Mouse (Mus musculus) adrenal gland, postnatal 14 days (tissue): ENCODE results near the gene Gm9913. TPM values are rescaled to one million over a fixed set of nuclear protein-coding genes. Genes with fewer than 3 reads are reported as not detected.

Experiments used
- DNase-seq: peaks from one replicate; pipeline ENCODE4 v3.0.0; 2021; ENCODE audit warnings: mixed read lengths
- long read RNA-seq, 2 experiments: library from polyadenylated mRNA; stranded (forward); transcript quantifications; one replicate each; pipeline ENCODE4 v2.0.0; 2021
- total RNA-seq: library from RNA; stranded (reverse); gene quantifications from 2 replicates; pipeline ENCODE4 v1.2.3, GENCODE M21; 2021

The Gm9913 gene
- 0.11 TPM in 1 of 2 replicates, not detected in the other for total RNA-seq
- long read RNA-seq, experiment 1: 0 reads
- long read RNA-seq, experiment 2: 0 reads

DNA sequence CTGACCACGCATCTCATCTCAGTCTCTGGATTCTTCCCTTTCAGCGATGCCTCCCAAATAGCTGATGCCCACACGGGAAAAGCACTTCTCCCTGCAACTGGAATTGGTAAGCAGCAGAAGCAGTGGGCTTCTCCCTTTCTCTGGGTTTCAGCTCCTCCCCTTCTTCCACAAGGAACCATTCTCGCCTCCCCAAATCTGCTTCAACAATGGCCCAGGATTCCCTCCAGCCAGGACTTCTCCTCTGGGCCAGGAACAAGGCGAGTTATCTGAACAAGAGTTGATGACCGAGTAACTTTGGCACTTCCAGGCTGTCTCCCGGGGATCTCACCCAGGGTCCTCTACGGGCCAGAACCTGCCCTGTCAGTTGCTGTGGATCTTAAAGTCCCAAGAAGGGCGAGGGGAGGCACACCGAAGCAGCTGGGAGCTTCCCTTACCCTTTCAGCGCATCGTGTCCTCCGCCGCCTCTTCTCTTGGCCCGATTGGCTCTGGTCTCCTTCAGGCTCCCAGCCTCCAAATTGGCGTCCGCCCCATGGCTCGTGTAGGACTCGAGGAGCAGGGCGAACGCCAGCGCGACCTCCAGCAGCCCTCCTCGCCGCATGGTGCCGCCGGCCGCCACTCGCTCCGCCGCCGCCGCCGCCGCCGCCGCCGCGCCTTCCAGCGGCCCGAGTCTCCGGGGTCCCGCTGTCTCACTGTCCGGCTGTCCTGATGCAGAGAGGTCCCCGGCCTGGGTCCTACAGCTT, at the start of gene Gm9913:
Gene Gm9913, plus strand, starts transcription at position 84 of the 740 bp plus-strand sequence.
- DNase-seq: peak; percentile 71

DNA sequence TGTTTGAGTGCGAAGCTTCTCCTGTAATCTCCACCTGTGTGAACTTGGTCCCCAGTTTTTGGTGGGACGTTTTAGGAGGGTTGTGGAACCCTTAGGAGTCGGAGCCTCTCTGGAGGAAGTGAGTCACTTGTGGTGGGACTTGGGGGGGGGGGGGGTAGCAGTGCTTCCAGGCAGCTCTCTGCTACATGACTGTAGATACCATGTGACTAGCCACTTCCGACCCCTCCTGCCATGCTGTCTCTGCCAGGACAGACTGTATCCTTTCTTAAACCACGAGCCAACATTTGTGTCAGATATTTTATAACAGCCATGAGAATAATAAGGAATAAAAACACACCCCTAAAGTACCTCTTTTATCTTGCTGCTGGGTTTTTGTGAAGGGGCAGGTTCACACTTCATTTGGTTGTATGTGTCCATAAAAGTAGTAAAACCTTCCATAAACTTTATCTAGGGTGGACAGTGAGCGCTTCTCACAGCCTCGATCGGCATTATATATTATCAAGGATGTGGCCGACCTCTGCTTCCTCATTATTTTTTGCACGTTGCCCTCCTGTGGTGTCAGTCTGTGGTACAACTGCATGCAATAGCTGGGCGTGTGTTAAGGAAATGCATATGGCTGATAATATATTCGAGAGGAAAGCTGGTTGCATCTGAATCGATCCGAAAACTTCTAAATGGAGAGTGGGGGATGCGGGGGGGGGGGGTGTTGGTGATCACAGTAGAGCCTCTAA, 48.7 kb upstream of the Gm9913 start:
- DNase-seq: no peak

DNA sequence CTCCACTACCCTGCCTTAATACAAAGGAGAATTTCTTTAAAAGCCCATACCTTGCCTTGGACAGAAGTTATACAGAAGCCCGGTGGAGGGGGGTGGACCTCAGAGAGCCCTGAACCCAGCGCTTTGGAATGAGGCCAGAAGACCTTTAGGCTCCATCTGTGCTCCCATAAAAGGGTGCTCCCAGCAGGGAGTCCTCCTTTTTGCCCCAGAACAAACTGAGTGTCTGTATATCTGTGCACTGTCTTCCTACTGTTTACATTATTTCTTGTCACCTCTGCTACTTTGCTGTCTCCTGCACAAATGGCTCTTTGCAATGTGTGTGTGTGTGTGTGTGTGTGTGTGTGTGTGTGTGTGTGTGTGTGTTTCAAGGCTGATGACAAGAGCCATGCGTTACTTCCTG, 45.8 kb upstream of the Gm9913 start:
- DNase-seq: no peak

DNA sequence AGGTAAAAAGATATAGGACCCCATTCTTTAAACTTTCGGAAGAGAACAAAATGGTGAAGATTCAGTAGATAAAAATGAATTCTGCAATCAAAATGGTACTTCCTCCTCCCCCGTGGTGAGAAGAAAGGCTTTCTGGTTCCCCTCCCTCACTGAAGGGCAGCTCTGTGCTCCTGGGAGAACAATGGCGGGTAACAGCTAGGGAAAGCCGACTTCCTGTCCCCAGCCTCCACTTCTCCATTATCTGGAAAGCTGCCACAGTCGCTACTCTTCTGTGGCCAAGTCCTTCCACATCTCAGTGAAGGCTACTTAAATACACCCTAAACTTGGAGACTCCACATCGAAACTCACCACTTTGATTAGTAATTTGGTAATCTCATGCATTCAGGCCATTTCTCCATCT, 40.9 kb upstream of the Gm9913 start:
- DNase-seq: no peak

DNA sequence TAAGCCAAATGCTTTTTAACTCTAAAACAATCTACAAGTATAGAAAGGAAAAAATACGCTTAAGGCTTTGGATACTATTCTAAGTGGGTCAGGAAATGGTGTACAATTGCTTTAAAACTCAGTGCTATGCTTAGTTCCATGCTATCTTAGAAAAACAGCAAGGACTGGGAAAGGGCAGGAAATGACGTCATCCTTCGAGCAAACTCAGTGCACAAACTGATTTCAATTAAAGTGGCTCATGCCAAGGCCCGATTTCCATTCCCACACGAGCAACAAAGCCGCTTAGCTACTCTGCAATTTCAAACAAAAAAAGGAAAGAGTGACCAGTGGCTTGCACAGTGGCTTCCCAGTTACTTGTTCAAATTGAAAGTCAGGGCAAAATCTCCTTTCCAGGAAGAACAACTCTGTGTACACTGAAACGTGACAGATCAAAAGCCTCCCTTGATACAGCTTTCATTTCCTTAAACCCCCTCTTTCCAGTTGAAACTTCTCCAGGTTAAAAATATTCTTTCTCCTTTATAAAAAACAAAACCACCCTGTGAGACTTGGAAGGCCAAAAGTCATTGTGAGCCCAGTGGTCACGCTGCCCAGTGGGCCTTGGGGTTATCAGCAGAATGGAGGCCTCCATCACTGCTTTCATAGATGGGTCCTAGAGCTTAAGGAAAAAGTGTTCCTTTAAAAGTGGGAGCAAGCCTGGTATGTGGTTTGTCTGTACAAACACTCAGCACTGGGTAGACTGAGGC, 34.2 kb upstream of the Gm9913 start:
- DNase-seq: peak; percentile 46

DNA sequence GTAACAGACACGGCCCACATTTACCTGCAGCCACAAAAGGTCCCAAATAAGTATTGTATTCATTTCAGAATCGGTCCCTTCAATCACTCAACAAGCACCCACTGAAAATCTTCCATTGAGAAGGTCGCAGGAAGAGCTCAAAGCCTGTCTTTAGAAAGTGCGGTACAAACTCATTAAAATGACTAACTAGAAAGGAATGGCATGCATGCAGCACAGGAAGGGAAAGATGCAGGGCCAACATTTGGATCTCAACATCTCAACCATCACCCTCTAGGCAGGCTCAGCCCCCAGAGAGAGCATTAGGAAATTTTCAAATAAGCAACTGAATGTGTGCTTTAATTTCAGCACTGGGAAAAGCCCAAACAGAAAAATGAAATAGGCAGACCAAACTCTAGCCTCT, 33.2 kb upstream of the Gm9913 start:
- no peak for DNase-seq

DNA sequence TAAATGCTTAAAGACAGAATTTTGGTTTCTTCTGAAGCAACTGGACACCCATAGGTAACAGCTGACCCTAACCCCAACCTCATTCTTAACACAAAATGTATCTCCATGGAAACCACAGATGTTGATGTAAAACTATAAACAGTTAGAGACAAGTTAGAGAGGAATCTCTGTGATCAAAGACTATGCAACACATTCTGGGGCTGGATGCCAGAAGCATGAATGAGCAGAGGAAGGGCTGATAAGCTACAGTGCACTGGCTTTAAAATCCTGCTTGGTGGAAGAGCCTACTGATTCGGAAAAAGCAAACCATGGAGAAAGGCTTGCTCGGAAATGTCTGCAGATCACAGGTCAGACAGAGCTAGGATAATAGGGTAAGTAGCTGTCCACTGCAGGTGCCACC, 31.7 kb upstream of the Gm9913 start:
- DNase-seq: peak; percentile 48

DNA sequence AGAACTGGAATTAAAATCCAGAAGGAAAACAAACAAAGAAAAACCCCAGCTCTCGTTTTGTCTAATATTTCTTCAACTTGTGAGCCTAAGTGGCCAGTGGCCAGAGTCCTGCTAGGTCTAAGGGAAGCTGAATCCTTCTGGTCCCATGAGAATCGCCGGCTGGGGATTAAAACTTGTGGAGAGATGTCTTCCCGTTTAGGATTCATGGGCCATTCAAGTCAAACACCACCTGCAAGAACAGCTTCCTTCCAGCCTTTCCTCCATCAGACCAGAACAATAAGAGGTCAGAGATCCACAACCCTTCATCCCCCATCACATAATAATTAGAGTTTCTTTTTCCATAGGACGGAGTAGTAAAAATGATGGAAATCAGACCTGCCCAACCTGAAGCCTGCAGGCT, 30.2 kb upstream of the Gm9913 start:
- no peak for DNase-seq

DNA sequence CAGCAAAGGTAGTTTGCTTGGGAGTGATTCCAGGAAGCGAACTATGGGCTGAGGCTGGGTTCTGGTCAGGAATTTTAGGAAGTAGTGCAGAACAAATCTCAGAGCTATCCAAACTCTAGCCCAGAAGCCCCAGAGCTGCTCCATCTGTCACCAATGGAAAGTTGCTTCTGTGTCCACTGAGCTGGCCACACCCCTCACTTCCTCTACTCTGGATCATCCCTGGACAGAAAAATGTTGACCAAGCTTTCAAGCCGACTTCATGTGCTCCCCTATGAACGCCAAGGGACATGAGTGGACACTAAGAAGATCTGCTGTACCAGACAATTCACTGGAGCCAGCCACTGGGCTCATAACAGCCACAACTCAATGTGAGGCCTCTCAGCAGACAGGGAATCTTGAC, 28.7 kb upstream of the Gm9913 start:
- DNase-seq: no peak

DNA sequence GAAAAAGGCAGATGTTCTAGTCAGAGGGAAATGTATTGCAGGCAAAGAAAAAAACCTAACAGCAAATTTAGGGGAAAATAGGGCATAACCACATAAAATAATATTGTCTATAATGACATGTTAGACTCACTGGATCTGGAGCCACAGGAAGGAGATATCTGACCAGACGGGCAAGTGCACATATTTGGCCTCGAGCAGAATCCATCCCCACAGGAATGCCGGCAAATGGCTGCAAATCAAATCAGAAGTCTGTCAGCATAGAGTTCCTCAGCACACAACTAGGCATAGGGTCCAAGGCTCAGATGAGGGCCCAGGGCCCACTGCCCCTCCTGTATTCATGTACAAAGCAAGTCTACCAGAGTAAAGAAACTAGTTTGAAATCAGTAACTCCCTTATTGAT, 27.5 kb upstream of the Gm9913 start:
- DNase-seq: no peak

DNA sequence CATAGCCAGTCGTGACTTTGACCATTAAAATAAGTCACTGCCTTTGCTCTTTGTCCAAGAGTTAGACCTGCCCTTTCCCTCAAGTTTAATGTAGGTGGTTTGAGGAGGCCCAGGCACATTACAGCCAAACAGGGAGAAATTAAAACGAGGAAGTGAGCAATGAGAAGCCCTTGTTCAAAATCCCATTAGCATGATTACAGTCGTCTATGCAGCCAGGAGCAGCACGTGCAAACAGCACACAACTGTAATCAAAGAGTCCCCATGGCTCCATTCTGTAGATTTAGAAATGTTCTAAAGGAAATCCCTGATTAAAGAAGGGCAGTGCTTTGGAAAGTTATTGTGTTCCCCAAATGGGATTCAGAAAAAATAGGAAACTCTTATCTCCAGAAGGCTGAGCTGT, 26.2 kb upstream of the Gm9913 start:
- DNase-seq: no peak

DNA sequence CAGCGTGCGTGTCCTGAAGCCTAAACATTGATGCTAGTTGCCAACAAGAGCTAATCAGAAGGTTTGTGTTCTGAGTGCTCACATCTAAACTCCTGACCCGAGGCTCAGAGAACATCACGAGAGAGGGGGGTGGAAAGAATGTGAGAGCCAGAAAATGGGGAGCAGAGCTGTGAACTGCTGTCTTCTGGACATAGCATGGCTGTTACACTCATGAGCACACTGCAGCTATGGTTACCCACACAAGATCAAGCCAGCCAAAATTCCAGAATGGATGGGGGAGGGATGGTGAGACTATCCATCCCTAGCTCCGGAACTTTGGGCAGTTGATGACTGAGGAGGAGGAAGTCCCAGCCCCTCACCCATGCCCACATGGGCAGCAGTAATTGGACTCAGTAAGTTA, 24.8 kb upstream of the Gm9913 start:
- no peak for DNase-seq

DNA sequence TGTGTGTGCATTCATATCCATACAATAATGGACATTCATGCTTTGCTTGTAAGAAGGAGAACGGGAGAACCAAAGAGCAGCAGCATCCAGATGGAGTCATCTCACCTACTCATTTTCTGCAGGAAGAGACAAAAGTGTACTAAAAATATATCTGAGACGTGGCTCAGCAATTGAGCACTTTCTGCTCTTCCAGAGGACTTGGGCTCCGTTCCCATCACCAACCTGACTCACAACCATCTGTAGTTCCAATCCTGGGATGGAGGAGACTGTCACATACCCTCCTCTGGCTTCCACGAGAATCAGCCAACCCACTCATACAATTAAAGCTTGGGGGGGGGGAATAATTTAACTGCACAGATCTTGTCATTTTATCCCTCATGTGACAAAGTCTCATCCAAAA, 23.8 kb upstream of the Gm9913 start:
- no peak for DNase-seq

DNA sequence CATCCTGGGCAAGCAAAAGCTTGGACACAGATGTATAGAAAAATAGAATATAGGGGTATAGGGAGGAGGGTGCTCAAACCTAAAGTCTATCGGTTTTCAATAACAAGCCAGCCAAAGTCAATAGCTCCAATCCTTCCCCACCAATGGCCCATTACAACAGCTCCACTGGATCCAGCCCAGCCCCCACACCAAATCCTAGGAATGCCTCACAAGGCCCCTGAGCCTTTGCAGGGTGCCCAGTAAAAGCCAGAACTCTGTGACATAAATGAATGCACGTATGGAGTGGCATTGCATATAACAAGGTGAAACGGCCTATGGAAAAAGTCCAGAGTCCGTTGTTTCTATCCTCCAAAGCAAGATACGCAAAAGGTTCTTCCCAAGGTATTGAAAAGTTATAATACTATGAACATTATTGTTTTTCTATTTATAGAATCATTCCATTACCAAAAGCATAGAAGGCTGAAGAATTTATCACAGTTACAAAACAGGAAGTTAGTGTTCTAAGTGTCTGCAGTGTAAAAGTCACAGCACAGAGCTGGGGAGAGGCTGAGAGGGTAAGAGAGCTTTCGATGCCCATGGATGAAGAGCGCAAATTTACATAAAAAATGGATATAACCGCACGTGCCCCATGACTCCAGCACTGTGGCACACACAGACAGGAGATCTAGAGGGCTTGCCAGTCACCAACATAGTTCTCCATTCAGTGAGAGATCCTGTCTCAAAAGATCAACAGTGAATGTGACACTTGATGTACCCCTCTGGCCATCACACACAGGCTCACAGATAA, 23.2 kb upstream of the Gm9913 start:
- DNase-seq: no peak

DNA sequence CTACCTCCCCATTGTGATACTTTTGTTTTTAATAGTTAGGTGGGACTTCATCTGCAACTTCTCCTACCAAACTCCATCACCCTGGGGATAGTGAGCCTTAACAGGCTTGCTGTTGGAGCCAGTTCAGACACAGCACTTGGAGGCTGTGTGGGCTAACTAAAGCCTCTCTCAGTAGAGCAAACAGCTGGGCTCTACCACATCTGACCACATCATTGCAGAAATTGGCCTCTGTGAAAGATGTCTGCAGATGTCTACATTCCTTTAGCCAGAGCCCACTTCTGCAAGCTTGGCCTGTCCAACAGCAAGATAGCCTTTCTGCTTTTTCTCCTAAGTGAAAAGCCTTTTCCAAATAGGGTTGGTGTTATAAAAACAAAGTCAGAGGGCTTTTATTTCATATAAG, 20.7 kb upstream of the Gm9913 start:
- no peak for DNase-seq

DNA sequence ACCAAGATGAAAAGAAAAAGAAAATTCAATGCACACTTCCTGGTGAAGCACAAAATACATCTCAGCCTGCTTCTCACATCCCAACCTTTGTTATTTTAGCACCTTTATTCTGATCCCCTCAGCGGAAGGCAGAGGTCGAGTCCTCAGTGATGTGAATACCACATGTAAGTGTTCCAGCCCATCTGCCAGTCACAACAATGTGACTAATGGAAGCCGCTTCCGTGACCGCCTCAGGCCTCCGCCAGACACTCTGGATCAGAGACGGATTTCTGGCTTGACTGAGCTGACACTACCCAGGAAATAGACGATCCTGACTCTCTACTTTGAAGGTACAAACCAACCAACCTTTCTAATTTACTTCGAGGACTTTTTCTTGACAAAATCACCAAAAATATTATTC, 20.0 kb upstream of the Gm9913 start:
- DNase-seq: no peak

DNA sequence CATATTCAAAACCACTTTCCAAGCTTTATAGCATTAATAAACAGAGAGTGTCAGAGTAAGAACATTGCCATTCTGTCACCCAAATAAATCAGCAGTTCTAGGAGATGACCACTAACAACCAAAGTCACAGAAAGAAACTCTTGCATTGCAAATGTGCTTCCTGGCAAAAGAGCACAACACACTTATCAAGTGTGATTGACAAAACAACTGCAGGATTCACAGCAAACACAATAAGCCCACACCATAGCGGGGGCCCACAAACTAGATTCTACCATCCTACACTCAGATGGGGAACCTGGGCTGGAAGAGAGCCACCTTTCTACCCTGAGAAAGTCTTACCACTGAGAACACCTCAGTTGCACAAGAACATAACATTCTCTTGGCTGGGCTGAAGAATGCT, 14.9 kb upstream of the Gm9913 start:
- DNase-seq: no peak

DNA sequence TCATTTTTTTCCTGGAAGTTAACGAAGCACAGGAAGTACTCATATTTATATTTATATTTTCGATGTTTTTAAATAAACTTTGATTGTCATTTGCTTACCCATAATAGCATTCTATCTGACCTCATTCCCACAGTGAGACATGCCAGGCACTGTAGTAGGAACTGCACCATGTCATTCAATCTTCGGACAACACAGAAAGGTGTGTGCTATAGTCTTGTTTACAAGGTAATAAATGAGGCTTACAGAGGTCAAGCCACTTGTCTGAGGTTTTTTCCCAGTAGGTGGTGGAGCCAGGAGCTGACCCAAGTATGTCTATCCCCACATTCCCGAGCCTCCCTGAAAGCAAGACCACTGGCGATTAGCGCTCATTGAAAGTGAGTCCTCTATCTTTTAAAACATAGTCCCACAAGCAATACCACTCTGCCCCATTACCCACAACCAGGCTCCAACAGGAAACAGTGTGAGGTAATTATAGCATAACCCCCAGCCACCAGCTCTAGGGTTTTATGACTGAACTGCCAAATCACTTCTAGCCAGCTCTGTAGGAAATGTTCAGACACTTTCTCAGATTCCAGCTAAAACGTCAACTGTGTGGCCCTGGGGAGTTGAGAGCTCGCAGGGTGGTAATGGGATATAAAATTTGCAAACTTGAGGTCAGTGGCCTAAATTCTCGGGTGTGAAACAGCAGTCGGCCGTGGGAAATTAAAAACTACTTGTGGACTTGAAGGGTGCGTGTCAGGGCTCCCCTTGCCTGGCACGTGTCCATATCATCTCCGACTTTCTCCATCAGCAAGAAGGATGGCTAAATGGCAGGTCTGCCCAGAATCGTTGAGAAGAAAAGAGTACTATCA, 12.6 kb upstream of the Gm9913 start:
- DNase-seq: no peak

DNA sequence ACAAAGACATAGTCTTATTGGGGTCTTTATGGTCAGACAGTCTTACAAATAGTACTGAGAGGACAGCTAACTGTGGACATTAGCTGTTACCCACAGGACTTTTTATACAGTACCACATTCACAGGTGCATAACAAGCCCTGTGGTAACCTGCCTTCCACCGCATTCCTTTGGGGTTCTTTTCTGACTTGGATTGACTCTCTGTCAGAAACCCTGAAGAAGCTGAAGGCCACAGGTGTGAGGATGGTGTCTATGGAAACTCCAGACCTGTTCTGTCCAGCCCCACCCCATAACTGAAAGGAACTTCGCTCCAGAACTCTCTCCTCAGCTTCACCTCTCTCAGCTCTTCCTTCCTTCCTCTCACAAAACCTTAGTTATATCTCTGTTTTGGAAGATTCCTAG, 10.6 kb upstream of the Gm9913 start:
- DNase-seq: no peak

DNA sequence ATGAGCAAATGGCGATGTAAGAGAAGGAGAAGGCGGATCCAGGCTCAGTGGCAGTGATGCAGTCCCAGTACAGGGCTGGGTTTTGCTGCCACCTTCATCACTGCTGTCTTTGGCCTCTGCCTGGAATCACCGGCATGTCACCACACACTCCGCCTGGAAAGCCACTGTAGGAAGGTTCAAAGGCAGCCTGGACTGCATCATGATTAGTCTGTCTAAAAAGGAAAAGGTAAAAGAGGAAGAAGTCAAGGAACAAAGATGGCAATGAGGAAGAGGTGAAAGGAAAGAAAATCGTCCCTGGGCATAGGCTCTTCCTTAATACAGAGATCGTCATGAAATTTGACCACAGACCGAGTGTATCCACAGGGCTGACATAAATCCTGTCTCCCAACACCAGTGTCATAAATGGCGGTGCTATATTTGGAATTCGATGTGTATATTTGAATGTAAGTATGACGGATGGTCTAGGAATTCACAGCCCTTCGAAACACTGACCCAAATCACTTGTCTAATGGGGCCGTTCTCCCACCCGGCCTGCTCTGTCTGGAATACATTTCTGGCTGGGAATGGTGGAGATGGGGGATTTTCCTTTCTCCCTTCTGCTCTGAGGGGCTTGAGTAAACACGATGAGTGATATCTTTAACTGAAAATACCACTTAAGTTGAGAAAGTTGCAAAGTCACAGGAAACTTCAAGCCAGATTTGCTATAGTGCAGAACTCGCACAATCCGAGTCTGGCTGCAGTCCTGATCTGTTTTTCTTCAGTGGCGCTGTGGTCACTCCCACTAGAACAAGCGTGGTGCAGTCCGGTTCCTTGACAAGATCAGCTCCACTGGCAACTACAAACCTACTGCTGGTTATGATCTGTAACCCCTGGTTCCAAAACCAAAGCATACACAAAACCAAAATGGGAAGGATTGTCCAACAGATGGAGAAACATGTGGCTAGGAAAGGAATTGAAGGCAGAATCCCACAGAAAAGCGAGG, 9.8 kb upstream of the Gm9913 start:
- no peak for DNase-seq
